Mouse (Mus musculus) gastrocnemius, postnatal 10 days (tissue): ENCODE measurements around the gene Ddx10. TPM values are rescaled to one million over a fixed set of nuclear protein-coding genes. Genes with fewer than 3 reads are reported as not detected.
A peak's percentile ranks its signal among the peaks of the same experiment; 100 is the strongest.
"Not testable (repeated sequence)": the region's sequence is repeated elsewhere in the genome, so short reads cannot be mapped to it uniquely, and the experiment has no call there.

Source experiments
- DNase-seq: peaks from one replicate; pipeline ENCODE4 v3.0.0; 2021; ENCODE audit warnings: mixed read lengths
- total RNA-seq, 2 experiments: library from RNA; stranded (reverse); gene quantifications; 2 replicates each; pipeline ENCODE4 v1.2.3; 2021

The Ddx10 gene
- total RNA-seq, 2 experiments from 2014 or later, result 10.5 to 12.3 TPM

DNA sequence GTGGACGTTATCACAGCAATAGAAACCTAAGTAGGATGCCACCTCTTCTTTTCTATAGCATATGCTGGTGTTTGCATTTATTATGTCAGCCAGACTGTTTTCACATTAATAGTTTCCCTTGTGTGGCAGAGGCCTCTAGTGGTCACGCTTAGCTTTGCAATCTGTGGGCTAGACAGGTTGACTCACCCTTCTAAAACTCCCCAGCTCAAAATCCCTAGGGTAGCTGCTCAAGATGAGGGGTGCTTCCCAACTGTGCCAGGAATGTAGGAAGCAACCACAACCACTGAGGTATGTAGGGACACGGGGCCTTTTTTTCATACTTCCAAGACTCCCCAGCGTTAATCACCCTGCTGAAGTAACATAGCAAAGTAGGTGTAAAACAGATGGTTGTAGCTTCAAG, 103.6 kb downstream of the Ddx10 start:
- DNase-seq, result peak; percentile 25

DNA sequence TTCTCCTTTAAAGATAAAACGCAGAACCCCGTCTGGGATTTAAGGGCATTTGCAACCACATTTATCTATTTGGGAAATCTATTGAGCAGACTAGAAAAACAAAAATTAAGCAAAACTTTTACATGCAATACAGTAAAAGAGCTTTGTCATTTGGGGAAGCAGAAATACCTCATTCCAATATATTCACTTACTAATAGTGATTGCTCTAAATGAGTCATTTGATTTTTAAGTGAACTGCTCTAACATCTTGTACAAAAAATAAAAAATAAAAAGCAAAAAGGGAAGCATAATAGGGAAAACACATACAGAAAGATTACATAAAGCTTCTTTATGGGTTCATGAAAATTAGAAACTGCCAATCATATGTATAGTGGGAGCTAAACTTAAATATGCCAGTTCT, 104.3 kb downstream of the Ddx10 start:
- no peak for DNase-seq

DNA sequence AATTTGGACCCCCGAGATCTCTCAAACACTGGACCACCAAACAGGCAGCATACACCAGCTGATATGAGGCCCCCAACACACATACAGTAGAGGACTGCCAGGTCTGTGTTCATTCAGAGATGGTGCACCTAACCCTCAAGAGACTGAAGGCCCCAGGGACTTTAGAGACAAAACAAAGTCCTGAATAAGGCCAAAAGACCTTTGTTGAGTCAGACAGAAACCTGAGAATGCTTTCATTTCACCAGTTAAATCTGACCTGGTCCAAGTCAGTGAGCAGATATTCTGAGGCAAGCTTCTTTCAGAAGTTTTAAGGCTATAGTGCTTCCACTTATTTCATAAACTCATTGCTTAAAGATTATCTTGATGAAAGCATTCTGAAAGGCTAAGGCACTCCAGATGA, 105.4 kb downstream of the Ddx10 start:
- not testable (repeated sequence) for DNase-seq

DNA sequence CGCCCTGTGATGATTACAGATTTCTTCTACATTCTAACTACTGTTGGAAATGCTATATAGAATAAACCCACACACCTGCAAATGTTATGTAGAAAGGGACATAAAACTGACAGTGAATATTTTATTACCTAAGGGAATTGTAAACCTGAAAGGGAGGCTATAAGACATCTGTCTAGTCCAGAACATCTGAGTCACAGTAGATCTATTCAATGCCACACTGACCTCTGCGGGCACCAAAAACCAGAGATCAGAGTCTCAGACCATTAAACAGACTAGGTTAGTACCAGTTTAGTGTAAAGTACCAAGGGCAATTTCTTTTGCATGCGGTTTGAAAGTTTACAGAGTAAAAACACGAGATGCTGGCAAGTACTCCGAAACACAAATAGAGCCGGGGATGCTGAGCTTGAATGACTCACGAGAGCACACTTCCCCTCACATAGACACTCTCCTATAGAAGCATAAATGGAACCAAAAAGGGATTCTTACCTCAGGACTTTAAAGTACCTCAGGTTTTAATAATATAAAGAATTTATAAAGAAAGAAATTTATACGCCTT, 107.2 kb downstream of the Ddx10 start:
- DNase-seq, result no peak

- no peak for DNase-seq
Observed at GRCm38 (mm10) chr9:53132826-53133225, 115.0 kb downstream of the Ddx10 start.

DNA sequence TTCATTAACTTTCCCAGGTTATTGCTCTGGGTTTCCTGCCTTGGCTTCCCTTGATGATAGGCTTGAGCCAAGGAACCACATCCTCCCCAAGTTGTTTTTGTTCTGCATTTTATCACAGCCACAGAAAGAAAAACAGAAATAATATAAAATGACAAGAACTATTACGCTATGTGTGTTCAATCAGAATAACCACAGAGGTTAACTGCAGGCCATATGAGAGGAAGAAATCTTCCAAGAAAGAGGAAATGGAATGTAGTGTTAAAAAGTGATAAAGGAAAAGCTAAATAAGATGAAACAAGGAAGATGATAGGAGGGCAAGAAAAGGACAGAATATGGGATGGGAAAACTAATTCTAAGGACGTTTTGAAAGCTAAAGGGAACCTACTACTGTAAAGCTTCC, 117.4 kb downstream of the Ddx10 start:
- DNase-seq, result no peak

- DNase-seq, result no peak
Observed at GRCm38 (mm10) chr9:53101103-53101502, 146.8 kb downstream of the Ddx10 start.

- no peak for DNase-seq
Observed at GRCm38 (mm10) chr9:53095319-53096165, 152.3 kb downstream of the Ddx10 start.

- peak; percentile 12 for DNase-seq
Observed at GRCm38 (mm10) chr9:53094536-53094935, 153.3 kb downstream of the Ddx10 start.

GRCm38 (mm10) chr9:53077626-53078025, 170.2 kb downstream of the Ddx10 start:
- DNase-seq, result no peak

DNA sequence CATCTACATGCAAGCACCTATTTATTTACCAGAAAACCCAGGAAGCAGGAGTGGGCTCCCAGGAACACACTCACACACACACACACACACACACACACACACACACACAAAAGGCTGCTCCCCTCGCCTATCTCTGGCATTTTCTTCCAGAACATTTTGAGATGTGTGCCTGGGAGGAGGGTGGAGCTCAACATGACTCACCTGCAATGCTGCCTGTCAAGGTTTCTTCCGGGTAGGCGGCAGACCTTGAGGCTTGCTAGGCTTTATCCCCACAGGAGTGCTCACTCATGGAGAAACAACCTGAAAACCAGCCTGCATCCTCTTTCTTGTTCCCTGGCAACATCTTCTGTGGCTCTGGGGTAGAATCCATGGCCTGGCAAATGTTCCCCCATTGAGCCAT, 171.9 kb downstream of the Ddx10 start:
- no peak for DNase-seq

DNA sequence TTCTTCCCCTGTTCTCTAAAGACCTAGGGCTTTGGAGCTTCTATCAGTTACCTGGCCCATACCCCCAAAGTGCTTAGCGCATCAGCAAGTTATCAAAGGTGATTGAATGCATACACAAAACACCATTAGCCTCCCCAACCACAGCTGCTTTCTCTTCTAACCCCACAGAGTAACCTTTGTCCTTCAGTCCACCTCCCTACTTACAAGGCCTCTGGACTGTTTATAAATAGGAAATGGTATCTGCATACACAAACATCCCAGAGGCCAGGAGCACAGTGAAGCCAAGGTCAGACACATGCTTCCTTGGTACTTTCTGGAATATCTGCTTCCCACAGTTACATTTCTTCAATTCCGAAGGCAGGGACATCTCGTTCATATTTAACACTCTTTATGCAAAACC, 173.4 kb downstream of the Ddx10 start:
- no peak for DNase-seq

DNA sequence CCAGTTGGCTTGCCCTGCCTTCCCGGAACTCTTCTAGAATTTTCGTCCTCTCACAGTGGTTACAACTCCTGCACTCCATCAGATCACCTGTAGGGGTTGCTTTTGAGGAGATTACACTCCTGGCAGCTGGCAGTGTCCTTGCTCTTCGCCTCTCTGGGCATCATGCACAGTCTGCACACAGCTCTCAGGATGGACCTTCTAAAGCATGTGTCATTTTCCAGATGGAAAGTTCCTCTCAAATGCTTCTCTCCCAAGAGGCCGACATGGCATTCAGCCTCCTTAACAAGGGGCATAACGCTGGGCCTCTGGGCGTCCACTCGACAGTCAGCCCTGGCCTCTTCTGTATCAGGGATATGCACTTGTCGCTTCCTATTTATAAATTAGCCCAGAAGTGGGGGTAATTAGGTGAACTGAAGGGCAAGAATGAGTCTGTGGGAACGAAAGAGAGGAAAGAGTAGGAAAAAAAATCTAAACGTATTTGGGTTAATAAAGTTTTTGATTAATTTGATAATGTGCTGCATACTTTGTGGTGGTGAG, 174.2 kb downstream of the Ddx10 start:
- DNase-seq, result no peak

- DNase-seq, result no peak
Observed at GRCm38 (mm10) chr9:53072088-53072487, 175.8 kb downstream of the Ddx10 start.

DNA sequence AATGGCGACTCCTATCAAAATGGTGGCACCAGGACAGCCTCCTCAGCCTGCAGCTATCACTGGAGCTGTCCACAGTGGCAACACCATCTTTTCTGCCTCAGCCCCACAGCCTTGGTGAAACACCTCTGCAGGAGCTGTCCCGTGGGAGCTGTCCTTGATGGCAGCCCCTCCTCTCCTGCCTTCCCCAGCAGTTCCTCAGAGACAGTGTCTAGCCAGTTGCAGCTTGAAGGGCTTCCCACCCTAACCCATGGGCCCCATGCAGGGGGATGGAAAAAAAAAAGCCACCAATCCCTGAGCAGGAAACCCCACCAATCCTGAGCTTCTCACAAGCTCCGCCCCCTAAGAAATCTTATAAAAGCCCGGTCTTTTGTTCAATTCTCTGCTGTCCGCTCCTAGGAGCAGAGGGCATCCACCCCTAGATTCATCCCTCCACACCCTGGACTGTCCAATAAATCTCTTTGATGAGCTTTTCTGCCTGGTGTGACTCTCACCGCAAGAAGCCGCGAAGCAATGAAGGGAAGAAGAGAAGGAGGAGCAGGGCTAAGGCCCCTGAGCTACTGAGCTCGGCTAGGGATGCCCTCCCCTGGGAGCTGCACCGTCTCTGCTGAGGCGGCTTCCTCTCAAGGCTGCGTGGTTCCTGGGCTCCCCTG, 176.9 kb downstream of the Ddx10 start:
- DNase-seq, result no peak

DNA sequence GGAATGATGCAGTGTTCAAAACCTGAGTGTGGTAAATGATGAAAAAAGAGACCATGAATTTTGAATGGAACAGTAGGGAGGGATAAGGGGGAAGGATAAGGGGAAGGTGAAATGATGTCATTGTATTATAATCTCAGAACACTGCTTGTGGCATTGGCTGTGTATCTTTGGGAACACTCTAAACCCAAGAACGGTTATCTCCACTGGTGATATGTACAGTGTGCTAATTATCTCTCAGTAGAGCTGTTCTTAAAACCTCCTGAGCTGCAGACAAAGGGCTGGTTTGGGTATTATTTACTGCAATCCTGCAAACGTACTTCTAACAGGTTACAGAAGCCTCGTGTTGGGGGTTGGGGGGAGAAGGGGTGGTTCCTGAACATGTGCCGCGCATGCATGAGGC, 179.7 kb downstream of the Ddx10 start:
- DNase-seq, result no peak

DNA sequence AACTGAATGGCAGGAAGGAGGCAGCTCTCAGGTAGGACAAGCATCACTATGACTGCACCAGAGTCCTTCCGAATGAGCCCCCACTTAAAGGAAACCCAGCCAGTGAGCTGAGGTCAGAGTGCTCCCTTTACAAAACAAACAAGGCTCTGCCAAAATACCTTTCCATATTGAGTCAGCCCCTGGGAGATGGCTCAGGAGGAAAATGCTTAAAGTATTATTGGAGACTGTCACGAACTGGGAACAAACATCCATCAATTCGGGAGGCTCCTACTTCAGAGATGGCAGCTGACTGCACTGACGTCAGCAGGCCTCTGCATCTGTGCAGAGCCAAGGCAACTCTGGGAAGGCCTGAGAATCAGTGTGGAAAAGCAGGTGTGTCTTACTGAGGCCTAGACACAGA, 181.4 kb downstream of the Ddx10 start:
- no peak for DNase-seq

DNA sequence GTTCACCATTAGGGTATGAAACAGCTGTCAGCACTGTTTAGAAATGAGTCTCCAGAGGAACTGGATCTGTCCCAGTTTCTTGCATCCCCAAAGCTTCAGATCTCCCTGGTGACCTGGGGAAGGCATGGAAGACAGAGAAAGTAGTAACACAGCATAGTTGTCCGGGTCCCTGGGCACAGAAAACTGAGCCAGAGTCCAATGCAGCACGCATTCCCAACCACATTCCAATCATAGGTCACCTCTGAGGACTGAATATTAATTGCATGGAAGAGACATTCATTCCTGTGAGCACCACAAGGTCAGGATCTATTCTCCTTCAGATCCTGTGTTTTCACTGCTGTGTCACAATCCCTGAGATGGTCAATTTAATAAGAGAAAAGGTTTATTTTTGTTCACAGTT, 182.8 kb downstream of the Ddx10 start:
- no peak for DNase-seq

DNA sequence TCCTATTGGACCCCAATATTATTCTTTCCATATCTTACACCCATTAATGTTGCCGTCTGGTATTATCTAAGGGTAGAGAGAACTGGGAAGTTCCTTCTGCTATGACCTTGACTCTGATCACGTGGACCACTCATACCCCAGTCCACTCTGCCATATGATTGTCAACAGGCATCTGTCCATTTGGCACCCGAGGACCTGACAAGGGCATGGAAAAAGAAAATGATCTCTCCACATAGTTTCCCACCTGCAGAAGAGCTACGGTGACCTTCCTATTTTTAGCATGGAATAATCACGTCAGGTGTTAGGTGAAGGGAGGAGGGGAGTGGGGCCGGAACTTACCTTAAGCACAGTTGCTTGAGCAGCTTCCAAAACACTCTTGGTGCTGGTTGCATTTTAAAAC, 183.3 kb downstream of the Ddx10 start:
- no peak for DNase-seq

- no peak for DNase-seq
Observed at GRCm38 (mm10) chr9:53055306-53055705, 192.5 kb downstream of the Ddx10 start.
